Mouse (Mus musculus) kidney, postnatal 14 days (tissue): Measurements from ENCODE around the gene Gucy1b1.
A peak's percentile ranks its signal among the peaks of the same experiment; 100 is the strongest.

Source experiments
- DNase-seq: peaks from one replicate; pipeline ENCODE4 v3.0.0; 2022; ENCODE audit warnings: mixed read lengths

The Gucy1b1 gene

GRCm38 (mm10) chr3:82030008-82030748 lies 44.3 kb downstream of the Gucy1b1 start:
- no peak for DNase-seq

GRCm38 (mm10) chr3:82029229-82029628 lies 45.3 kb downstream of the Gucy1b1 start:
- peak; percentile 46 for DNase-seq

DNA sequence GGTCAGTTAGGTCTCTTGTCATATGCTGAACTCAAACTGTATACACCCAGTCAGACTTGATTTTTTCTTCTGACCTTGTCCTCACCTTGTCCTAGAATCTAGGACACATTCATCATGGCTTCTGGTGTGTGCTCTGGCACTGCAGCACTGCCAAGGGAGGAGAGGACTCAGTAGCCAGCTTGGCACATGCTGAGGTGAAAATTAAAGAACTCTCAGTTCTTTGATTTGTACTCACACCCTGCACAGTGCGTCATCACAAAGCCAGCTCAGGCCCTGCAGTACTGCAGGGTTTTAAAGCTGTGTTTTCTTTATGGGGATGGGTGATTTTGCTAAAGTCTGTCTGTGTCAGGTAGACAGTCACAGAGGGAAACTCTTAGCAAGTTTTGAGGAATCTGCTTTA lies 47.2 kb downstream of the Gucy1b1 start:
- DNase-seq, result no peak

GRCm38 (mm10) chr3:82023065-82023464 lies 51.4 kb downstream of the Gucy1b1 start:
- DNase-seq, result no peak

GRCm38 (mm10) chr3:82022421-82022920 lies 52.0 kb downstream of the Gucy1b1 start:
- DNase-seq, result no peak

GRCm38 (mm10) chr3:82014148-82014703 lies 60.3 kb downstream of the Gucy1b1 start:
- DNase-seq, result no peak

GRCm38 (mm10) chr3:82007002-82007401 lies 67.5 kb downstream of the Gucy1b1 start:
- no peak for DNase-seq

DNA sequence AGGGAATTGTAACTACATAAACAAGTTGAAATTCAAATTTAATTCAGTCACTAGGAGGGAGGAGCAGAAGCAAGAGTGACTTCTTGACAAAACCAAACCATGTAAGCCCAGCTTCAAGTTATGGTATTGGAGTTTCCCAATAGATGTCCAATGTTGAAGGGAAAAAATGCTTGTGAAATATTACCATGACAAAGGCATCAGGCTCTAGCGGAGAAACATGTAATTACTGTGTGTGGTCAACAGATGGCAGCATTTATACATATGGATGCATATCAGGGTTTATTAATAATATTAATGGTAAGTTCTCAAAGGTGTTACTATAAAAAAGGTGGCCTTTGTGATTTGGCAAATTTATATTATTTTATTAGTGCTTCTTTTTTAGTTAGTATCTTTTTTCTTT lies 78.5 kb downstream of the Gucy1b1 start:
- DNase-seq, result peak; percentile 40

GRCm38 (mm10) chr3:81995371-81995770 lies 79.1 kb downstream of the Gucy1b1 start:
- no peak for DNase-seq

GRCm38 (mm10) chr3:81990531-81990930 lies 84.0 kb downstream of the Gucy1b1 start:
- DNase-seq, result no peak

DNA sequence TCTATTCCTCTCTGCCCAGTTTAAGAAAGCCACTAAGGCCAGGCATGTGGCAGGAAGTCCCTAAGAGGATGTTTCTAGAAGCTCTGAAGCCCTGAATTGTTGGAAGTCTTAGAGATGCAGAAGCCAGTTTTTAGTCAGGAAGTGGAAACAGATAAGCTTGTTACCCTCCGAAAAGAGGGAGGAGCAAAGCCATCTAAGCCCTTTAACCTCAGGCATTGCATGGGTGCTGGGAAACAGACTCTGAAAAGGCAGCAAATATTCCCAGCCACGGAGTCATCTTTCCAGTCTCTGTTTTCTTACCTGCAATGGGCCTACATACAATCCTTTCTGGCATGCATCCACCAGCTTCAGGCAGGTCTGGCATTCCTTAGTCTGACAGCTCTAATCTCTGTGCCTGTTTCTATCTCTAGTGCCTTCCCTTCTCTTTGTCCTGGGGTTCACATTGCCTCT lies 84.8 kb downstream of the Gucy1b1 start:
- DNase-seq, result no peak

DNA sequence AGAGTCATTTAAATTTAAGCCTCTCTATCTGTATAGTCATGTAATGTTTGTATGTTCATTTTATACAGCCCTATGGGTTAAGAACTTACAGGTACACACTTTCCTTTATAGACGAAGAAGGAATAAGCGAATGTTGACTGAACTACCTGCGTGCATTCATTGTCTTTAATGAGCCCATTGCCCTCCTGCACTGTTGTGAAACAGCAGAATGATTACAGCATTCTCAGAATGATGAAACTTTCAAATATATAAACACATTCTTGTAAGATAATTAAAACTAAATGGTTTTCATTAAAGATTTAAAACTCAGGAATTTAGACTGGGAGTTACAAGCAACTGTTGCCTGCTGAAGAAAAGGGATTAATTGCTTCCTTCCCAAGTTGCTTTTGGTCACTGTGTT lies 86.9 kb downstream of the Gucy1b1 start:
- DNase-seq, result no peak

DNA sequence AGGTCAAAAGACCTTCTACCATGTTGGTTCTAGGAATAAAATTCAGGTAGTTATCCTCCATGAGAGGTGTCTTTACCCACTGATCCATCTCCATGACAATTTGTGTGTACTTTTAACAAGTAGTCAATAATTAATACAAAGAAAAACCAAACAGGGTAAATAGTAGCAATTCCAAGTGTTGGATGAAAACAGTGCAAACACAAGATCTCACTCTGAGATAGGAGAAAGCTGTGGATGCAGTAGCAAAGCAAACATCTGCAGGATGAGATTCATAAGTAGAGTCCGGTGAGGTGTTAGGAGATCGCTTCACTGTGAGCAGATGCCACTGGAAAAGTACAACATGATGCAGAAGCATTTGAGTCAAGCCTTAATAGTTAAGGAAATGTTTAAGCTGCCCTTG lies 88.4 kb downstream of the Gucy1b1 start:
- DNase-seq, result no peak

DNA sequence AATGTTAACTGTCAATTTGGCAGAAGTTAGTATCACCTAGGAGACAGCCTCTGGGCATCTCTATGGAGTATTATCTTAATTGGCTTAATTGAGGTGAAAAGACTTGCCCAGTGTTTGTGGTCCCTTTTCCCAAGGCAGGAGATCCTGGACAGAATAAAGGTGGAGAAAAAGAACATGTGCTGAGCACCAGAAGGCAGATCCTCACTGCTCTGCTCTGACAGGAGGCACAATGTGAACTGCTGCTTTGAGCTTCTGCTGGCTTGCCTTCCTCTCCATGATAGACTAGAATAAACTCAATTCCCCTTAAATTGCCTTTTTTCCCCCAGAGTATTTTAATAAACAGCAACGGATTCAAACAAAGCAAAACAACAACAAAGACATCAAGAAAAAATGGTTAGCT lies 89.4 kb downstream of the Gucy1b1 start:
- DNase-seq, result no peak

DNA sequence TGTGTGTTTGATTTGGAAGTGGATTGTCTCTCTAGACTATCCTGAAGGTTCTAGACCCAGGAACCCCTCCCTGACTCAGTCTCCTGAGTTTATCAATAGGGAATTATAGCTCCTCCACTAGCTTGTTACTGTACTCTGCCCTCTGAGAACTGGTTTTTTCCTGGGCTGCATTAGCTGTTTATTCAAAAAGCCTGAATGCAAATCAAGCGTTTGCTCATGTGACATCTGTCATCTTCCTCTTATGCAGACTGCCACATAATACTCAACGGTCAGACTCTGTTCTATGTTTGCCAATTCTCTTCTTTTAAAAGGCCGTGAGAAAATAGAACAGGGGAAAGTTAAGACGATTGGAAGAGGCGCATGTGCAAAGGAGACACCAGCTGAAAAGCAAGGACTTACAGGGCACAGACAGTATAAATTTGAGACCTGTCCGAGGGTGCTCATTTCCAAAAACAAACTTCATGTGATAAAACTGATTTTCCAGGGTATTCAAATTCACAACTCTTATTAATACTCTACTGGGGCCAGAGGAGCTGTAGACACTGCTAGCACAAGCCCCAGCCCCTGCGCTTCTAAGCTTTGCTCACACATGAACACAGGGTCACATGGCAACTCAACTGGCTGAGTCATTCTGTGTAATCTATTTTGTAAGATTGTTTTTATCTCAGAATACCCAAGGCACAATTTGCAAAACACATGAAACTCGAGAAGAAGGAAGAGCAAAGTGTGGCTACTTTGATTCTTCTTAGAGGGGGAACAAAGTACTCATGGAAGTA lies 91.2 kb downstream of the Gucy1b1 start:
- no peak for DNase-seq
